21 mouse cellular contexts compared by ENCODE assay signal in the genomic region with DNA sequence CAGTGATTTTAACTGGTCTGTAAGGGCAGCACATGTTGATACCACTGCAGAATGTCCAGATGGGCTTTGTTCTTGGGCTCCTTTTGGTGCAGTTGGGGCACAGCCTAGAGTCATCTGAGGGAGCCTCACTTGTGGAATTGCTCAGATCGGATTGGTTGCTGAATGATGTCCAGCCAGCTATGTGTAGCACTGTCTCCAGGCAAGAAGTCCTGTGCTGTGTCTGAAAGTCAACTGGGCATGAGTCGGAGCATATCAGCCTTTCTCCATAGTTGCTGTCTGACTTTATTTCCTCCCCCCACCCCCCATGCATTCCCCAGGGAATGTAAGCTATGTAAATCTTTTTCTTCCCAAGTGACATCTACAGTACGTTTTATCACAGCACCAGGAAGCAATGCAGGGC.
A peak's percentile ranks its signal among the peaks of the same experiment; 100 is the strongest.
DNase-seq lines count a peak whose midpoint lies in the region; ATAC-seq and TF ChIP-seq lines count a peak whose summit lies in the region.
"Had no signal": no experiment of that assay in that cellular context is flagged by ENCODE, and none has a peak within 500 bp of the region (broad histone marks: within the 10 kb centered on the region; RNA-seq: fewer than 3 reads in every experiment).

No protein-coding gene starts in this region.

- H3K9ac ChIP-seq in forebrain, embryonic 14.5 days (ENCODE audit: low read length), result no peak overlapping the region
- no peak overlapping the region for H3K9ac ChIP-seq in heart, postnatal 0 days (replicated peaks; ENCODE audit: low read depth, low read length)
- no peak overlapping the region for H3K9ac ChIP-seq in CH12.LX (ENCODE audit: insufficient read depth, low read depth)
- H3K9ac ChIP-seq: forebrain, postnatal 0 days; limb, embryonic 15.5 days had no signal

- H3K9me3 ChIP-seq in forebrain, embryonic 10.5 days, result no peaks in the 10 kb centered on the region
- no peaks in the 10 kb centered on the region for H3K9me3 ChIP-seq in forebrain, embryonic 14.5 days (replicated peaks; ENCODE audit: control insufficient read depth, low read length)
- no peaks in the 10 kb centered on the region for H3K9me3 ChIP-seq in heart, postnatal 0 days (replicated peaks; ENCODE audit: control insufficient read depth, low read length)
- no peaks in the 10 kb centered on the region for H3K9me3 ChIP-seq in CH12.LX (replicated peaks; ENCODE audit: low read length)
- H3K9me3 ChIP-seq: limb, embryonic 15.5 days had no signal

- H3K27me3 ChIP-seq in forebrain, embryonic 10.5 days (ENCODE audit: poor library complexity, severe bottlenecking), result no peaks in the 10 kb centered on the region
- no peaks in the 10 kb centered on the region for H3K27me3 ChIP-seq in forebrain, embryonic 14.5 days (replicated peaks; ENCODE audit: control insufficient read depth, insufficient read depth, low read length)
- H3K27me3 ChIP-seq in heart, postnatal 0 days (ENCODE audit: control insufficient read depth, insufficient read depth, low read length), result no peaks in the 10 kb centered on the region
- no peaks in the 10 kb centered on the region for H3K27me3 ChIP-seq in CH12.LX (replicated peaks)
- H3K27me3 ChIP-seq: limb, embryonic 15.5 days had no signal

- no peaks in the 10 kb centered on the region for H3K79me2 ChIP-seq in CH12.LX (replicated peaks; ENCODE audit: control insufficient read depth, extremely low read depth, insufficient read depth, poor library complexity, severe bottlenecking)

- dilution Hi-C loops in CH12.LX (cut with MboI; ENCODE audit: extremely low pct_ligation_motif_present, extremely low pct_unique_long_range_greater_than_20kb, low sequenced_read_pairs), result no loop called here

- no peak for TF ChIP-seq POLR2A in CH12.LX (IDR thresholded peaks at IDR 0.05; ENCODE audit: low read depth, low read length)

- no peak for TF ChIP-seq RAD21 in CH12.LX (IDR thresholded peaks at IDR 0.05; ENCODE audit: low read depth, low read length)

- no peak for ATAC-seq in forebrain, embryonic 14.5 days
- ATAC-seq in heart, postnatal 0 days (ENCODE audit: insufficient read depth, low read depth), result peak; percentile 41; the same call in 1 of the 2 replicates
- ATAC-seq: forebrain, postnatal 0 days; hindbrain, postnatal 0 days had no signal

- no peak for TF ChIP-seq EP300 in heart, postnatal 0 days (IDR thresholded peaks at IDR 0.05; ENCODE audit: low read depth)
- TF ChIP-seq EP300 in CH12.LX (IDR thresholded peaks at IDR 0.05; ENCODE audit: low read length), result no peak

- peaks cover 37% of the 10 kb centered on the region for H3K4me1 ChIP-seq in forebrain, embryonic 10.5 days
- no peaks in the 10 kb centered on the region for H3K4me1 ChIP-seq in forebrain, embryonic 14.5 days (ENCODE audit: control insufficient read depth, insufficient read depth, low read length)
- H3K4me1 ChIP-seq in heart, postnatal 0 days (ENCODE audit: control insufficient read depth, insufficient read depth), result no peaks in the 10 kb centered on the region; the same call in none of the 2 replicates
- H3K4me1 ChIP-seq in CH12.LX (ENCODE audit: control insufficient read depth in 1 of 2, insufficient read depth in 2 of 2), result peaks cover 3 to 18% of the 10 kb centered on the region in 2 experiments; a peak in 2 of 4 replicates
- H3K4me1 ChIP-seq: limb, embryonic 15.5 days had no signal

- no peaks in the 10 kb centered on the region for H3K36me3 ChIP-seq in forebrain, embryonic 10.5 days (replicated peaks)
- no peaks in the 10 kb centered on the region for H3K36me3 ChIP-seq in forebrain, embryonic 14.5 days (ENCODE audit: control insufficient read depth, insufficient read depth, low read length)
- no peaks in the 10 kb centered on the region for H3K36me3 ChIP-seq in heart, postnatal 0 days (replicated peaks; ENCODE audit: control insufficient read depth, insufficient read depth, low read length)
- no peaks in the 10 kb centered on the region for H3K36me3 ChIP-seq in CH12.LX (replicated peaks in 1 of 2; ENCODE audit: control insufficient read depth in 1 of 2, insufficient read depth in 1 of 2, low read length in 1 of 2)
- H3K36me3 ChIP-seq: limb, embryonic 15.5 days had no signal

- 0 out of 2 replicates have a peak overlapping the region, but pooled peaks have one; percentile 2 for H3K27ac ChIP-seq in forebrain, embryonic 10.5 days
- no peak overlapping the region for H3K27ac ChIP-seq in forebrain, embryonic 14.5 days (ENCODE audit: low read depth, low read length)
- no peak overlapping the region for H3K27ac ChIP-seq in heart, postnatal 0 days (ENCODE audit: low read depth)
- no peak overlapping the region for H3K27ac ChIP-seq in CH12.LX (ENCODE audit: insufficient read depth, low read depth)
- H3K27ac ChIP-seq: gastrocnemius, adult 2 months; hindbrain, postnatal 0 days; limb, embryonic 15.5 days had no signal

- WGBS in forebrain, embryonic 10.5 days, result 71% methylated on average over 3 of the region's 3 CpGs
- WGBS in forebrain, embryonic 14.5 days, result 66% methylated on average over 3 of the region's 3 CpGs
- 23% methylated on average over 3 of the region's 3 CpGs for WGBS in heart, postnatal 0 days

- TF ChIP-seq CTCF in heart, postnatal 0 days (IDR thresholded peaks at IDR 0.05; ENCODE audit: low read depth), result no peak
- no peak for TF ChIP-seq CTCF in CH12.LX (conservative IDR thresholded peaks at IDR 0.05 in 1 of 2, IDR thresholded peaks at IDR 0.05 in 1 of 2; ENCODE audit: low read depth in 2 of 2, low read length in 2 of 2)

- no peak for DNase-seq in forebrain, embryonic 10.5 days (ENCODE audit: extremely low spot score, low spot score)
- no peak for DNase-seq in forebrain, embryonic 14.5 days (ENCODE audit: low spot score)
- DNase-seq in heart, postnatal 0 days (ENCODE audit: low spot score), result no peak
- no peak for DNase-seq in heart, postnatal 4 days
- DNase-seq in kidney, postnatal 14 days, result peak; percentile 21
- no peak for DNase-seq in kidney, adult 11 months
- DNase-seq in CH12.LX (ENCODE audit: extremely low read depth), result no peak
- no peak for DNase-seq in thymus, postnatal 14 days
- DNase-seq: adrenal gland, postnatal 10 days; cerebellum, adult 11 months; cerebellum, postnatal 25 days; forebrain, postnatal 0 days; gastrocnemius, adult 2 months; layer of hippocampus, postnatal 36 days; lung, adult 2 months; midbrain, embryonic 14.5 days; retina, postnatal 1 day; thymus, adult 2 months had no signal

- in situ Hi-C loops in CH12.LX (cut with MboI; ENCODE audit: low pct_ligation_motif_present, low pct_unique_long_range_greater_than_20kb, low sequenced_read_pairs), result no loop called here

- no peak overlapping the region for H3K4me2 ChIP-seq in forebrain, embryonic 14.5 days (ENCODE audit: low read length)
- H3K4me2 ChIP-seq in heart, postnatal 0 days (ENCODE audit: low read depth, low read length), result peak overlapping the region; percentile 34
- H3K4me2 ChIP-seq in CH12.LX (ENCODE audit: insufficient read depth, low read depth, poor library complexity, severe bottlenecking), result 0 out of 2 replicates have a peak overlapping the region, but pooled peaks have one; percentile 25
- H3K4me2 ChIP-seq: limb, embryonic 15.5 days had no signal

- no peak overlapping the region for H3K4me3 ChIP-seq in forebrain, embryonic 10.5 days
- H3K4me3 ChIP-seq in forebrain, embryonic 14.5 days (ENCODE audit: low read depth, low read length), result no peak overlapping the region
- H3K4me3 ChIP-seq in heart, postnatal 0 days (ENCODE audit: low read depth, low read length), result no peak overlapping the region
- H3K4me3 ChIP-seq in CH12.LX (replicated peaks in 1 of 3; ENCODE audit: low read depth in 2 of 3, low read length in 2 of 3, poor library complexity in 1 of 3), result no peak overlapping the region
- H3K4me3 ChIP-seq: erythroblast, embryonic 14.5 days; gastrocnemius, adult 2 months; limb, embryonic 15.5 days had no signal

TF ChIP-seq in CH12.LX, 34 proteins besides CTCF, POLR2A, EP300 and RAD21:
- TF ChIP-seq ELF1 (IDR thresholded peaks at IDR 0.05; ENCODE audit: low read depth, low read length), result no peak
- no peak for TF ChIP-seq CHD1 (IDR thresholded peaks at IDR 0.05; ENCODE audit: low read depth, low read length)
- TF ChIP-seq IRF4 (IDR thresholded peaks at IDR 0.05; ENCODE audit: low read depth, low read length), result no peak
- no peak for TF ChIP-seq NELFE (IDR thresholded peaks at IDR 0.05; ENCODE audit: low read depth, low read length)
- TF ChIP-seq ZMIZ1 (IDR thresholded peaks at IDR 0.05; ENCODE audit: low read depth, low read length), result no peak
- TF ChIP-seq RCOR1 (conservative IDR thresholded peaks at IDR 0.05; ENCODE audit: low read depth, low read length), result no peak
- no peak for TF ChIP-seq SMC3 (IDR thresholded peaks at IDR 0.05; ENCODE audit: low read depth, low read length)
- no peak for TF ChIP-seq TCF12 (IDR thresholded peaks at IDR 0.05; ENCODE audit: low read depth, low read length)
- TF ChIP-seq MYC (IDR thresholded peaks at IDR 0.05; ENCODE audit: low read depth, low read length), result no peak
